Comparison of ENCODE assay signal across 8 mouse cellular contexts in the genomic region with DNA sequence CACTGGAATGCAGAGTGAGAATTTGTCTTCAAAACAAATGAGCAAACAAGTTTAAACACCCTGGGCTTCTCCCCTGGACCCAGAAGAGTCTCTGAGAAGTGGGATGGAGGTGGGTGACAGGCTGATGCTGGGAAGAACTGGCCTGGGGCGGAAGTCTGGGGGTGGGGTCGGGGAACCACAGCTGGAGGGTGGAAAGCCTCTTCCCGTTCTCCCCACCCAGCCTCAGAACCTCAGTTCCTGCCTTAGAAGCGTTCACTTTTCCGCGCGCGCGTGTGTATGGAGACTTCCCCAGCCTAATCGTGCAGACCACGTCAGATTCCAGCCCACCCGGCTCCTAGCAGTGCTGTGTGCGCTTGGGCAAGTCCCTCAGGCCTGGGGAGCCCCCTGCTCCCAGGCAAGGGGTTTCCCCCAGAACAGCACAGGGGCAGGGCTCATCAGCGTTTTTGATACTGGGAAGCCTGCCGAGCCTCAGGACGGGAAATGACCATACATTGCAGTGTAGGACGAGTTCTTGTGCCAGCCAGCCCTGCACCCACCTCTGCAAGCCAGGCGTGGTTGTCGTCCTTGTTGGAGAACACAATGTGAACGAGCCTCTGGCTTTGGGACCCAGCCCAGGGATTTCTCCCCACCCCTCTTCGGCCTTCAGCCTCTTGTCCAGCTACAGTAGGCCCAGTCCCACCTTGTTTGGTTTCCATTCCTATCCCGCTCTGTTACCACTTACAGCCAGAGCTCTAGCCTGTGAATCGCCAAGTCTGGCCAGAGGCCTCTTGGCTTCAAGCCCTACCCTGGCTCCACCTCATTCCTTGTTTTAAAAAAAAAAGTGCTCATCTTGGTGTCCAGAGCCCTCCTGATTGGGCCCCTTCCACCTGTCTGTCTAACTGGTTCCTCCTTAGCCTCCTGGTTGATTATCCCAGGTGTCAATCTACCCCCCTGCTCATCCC. TPM values are rescaled to one million over a fixed set of nuclear protein-coding genes. Genes with fewer than 3 reads are reported as not detected.
DNase-seq lines count a peak whose midpoint lies in the region; ATAC-seq and TF ChIP-seq lines count a peak whose summit lies in the region.

No protein-coding gene starts in this region.

- intact Hi-C loops in left cerebral cortex, adult 2 months (cut with DNase I), result loop anchor here (1.0 kb wide), 1 partner anchor 24 kb away; the partner anchor contains the start of gene Scn1b

- H3K9ac ChIP-seq in intestine, embryonic 16.5 days (ENCODE audit: low read depth, low read length), result peak overlapping the region; percentile 92
- peak overlapping the region; percentile 72 for H3K9ac ChIP-seq in liver, embryonic 15.5 days

- H3K27me3 ChIP-seq in intestine, embryonic 16.5 days (replicated peaks; ENCODE audit: control insufficient read depth, insufficient read depth, low read length), result no peaks in the 10 kb centered on the region
- H3K27me3 ChIP-seq in liver, embryonic 15.5 days, result no peaks in the 10 kb centered on the region

- peak; percentile 34 for ATAC-seq in granulocyte monocyte progenitor cell, adult 5-6 weeks (replicated peaks; ENCODE audit: poor library complexity, severe bottlenecking)
- peak; percentile 54 for ATAC-seq in intestine, embryonic 16.5 days
- ATAC-seq in liver, embryonic 15.5 days (ENCODE audit: insufficient read depth), result peak; percentile 45

- H3K4me2 ChIP-seq in intestine, embryonic 16.5 days (ENCODE audit: low read depth, low read length), result peak overlapping the region; percentile 71
- peak overlapping the region; percentile 77 for H3K4me2 ChIP-seq in liver, embryonic 15.5 days

- H3K9me3 ChIP-seq in intestine, embryonic 16.5 days (ENCODE audit: control insufficient read depth, low read length), result no peaks in the 10 kb centered on the region
- no peaks in the 10 kb centered on the region for H3K9me3 ChIP-seq in liver, embryonic 15.5 days (replicated peaks)

- peak overlapping the region; percentile 98 for H3K27ac ChIP-seq in left cerebral cortex, adult 2 months
- H3K27ac ChIP-seq in intestine, embryonic 16.5 days (ENCODE audit: low read length), result peak overlapping the region; percentile 94
- peak overlapping the region; percentile 77 for H3K27ac ChIP-seq in liver, embryonic 15.5 days (replicated peaks)

- TF ChIP-seq CTCF in left cerebral cortex, adult 2 months (IDR thresholded peaks at IDR 0.05), result no peak

- WGBS in intestine, embryonic 16.5 days, result 17% methylated on average over 23 of the region's 23 CpGs
- WGBS in liver, embryonic 15.5 days (ENCODE audit: insufficient replicate concordance), result 10% methylated on average over 23 of the region's 23 CpGs

- peak overlapping the region; percentile 98 for H3K4me3 ChIP-seq in left cerebral cortex, adult 2 months
- H3K4me3 ChIP-seq in intestine, embryonic 16.5 days (ENCODE audit: low read length), result peak overlapping the region; percentile 84
- H3K4me3 ChIP-seq in liver, embryonic 15.5 days (replicated peaks), result peak overlapping the region; percentile 69

- DNase-seq in left cerebral cortex, adult 2 months (ENCODE audit: extremely low spot score in 1 of 2, low spot score in 2 of 2), result peak; percentile 48 to 51
- DNase-seq in left cerebral cortex, adult 9 months (ENCODE audit: low spot score in 2 of 2), result no peak
- peak; percentile 60 to 61 for DNase-seq in cerebellum, postnatal 25 days
- DNase-seq in neural tube, embryonic 10.5 days (ENCODE audit: extremely low spot score, low spot score), result peak; percentile 72
- peak; percentile 78 for DNase-seq in testis, postnatal 14 days (ENCODE audit: low spot score)

- H3K4me1 ChIP-seq in intestine, embryonic 16.5 days (ENCODE audit: control insufficient read depth, insufficient read depth, low read length), result peaks cover 34% of the 10 kb centered on the region
- H3K4me1 ChIP-seq in liver, embryonic 15.5 days (replicated peaks), result peaks cover 59% of the 10 kb centered on the region

- H3K36me3 ChIP-seq in intestine, embryonic 16.5 days (ENCODE audit: control insufficient read depth, insufficient read depth, low read length), result no peaks in the 10 kb centered on the region
- no peaks in the 10 kb centered on the region for H3K36me3 ChIP-seq in liver, embryonic 15.5 days (replicated peaks)

RNA-seq across cellular contexts. Expression of gene Gramd1a, which starts 4.1 kb away (rescaled TPM):
- total RNA-seq in left cerebral cortex, adult 2 months (2021), result 100 to 1,000 TPM; 107 to 118 TPM
- total RNA-seq in granulocyte monocyte progenitor cell, adult 5-6 weeks (2014; fragmentation: Nextera tagmentation), result 59.3 and 77.5 TPM in 2 replicates
- total RNA-seq in granulocyte monocyte progenitor cell, adult 5-6 weeks (2017), result 21.2 and 36.5 TPM in 2 replicates
- polyA plus RNA-seq in intestine, embryonic 16.5 days (2015; fragmentation: Nextera tagmentation; extraction: Ambion mirVana), result 38.5 and 39.7 TPM in 2 replicates
- polyA plus RNA-seq in liver, embryonic 15.5 days (2015; fragmentation: Nextera tagmentation; extraction: Ambion mirVana), result 11.9 and 14.3 TPM in 2 replicates

RNA-seq across cellular contexts. Expression of gene Scn1b, which starts 24.8 kb away (rescaled TPM):
- 100 to 1,000 TPM; 737 to 759 TPM for total RNA-seq in left cerebral cortex, adult 2 months (2021)
- total RNA-seq in granulocyte monocyte progenitor cell, adult 5-6 weeks (2014; fragmentation: Nextera tagmentation), result not detected in 2 replicates
- total RNA-seq in granulocyte monocyte progenitor cell, adult 5-6 weeks (2017), result not detected in 2 replicates
- 0.16 and 1.0 TPM in 2 replicates for polyA plus RNA-seq in intestine, embryonic 16.5 days (2015; fragmentation: Nextera tagmentation; extraction: Ambion mirVana)
- 1.0 and 1.2 TPM in 2 replicates for polyA plus RNA-seq in liver, embryonic 15.5 days (2015; fragmentation: Nextera tagmentation; extraction: Ambion mirVana)

RNA-seq across cellular contexts. Expression of gene Hpn, which starts 36.5 kb away (rescaled TPM):
- total RNA-seq in left cerebral cortex, adult 2 months (2021), result 1 to 10 TPM; 2.5 to 8.3 TPM
- 11.1 TPM in 1 of 2 replicates, not detected in the other for total RNA-seq in granulocyte monocyte progenitor cell, adult 5-6 weeks (2014; fragmentation: Nextera tagmentation)
- not detected in 2 replicates for total RNA-seq in granulocyte monocyte progenitor cell, adult 5-6 weeks (2017)
- 66.4 and 73.6 TPM in 2 replicates for polyA plus RNA-seq in intestine, embryonic 16.5 days (2015; fragmentation: Nextera tagmentation; extraction: Ambion mirVana)
- 98.6 and 145 TPM in 2 replicates for polyA plus RNA-seq in liver, embryonic 15.5 days (2015; fragmentation: Nextera tagmentation; extraction: Ambion mirVana)

Comparison
In these comparisons a context has a peak if more than half of its experiments do, and no peak if none do; other contexts are left out.
1. DNase-seq: peak in left cerebral cortex, adult 2 months (2 of 2), cerebellum, postnatal 25 days (2 of 2), neural tube, embryonic 10.5 days (single experiment) and testis, postnatal 14 days (single experiment); none in left cerebral cortex, adult 9 months (0 of 2).
2. RNA of gene Scn1b, which starts 24.8 kb away (total RNA-seq): 737 to 759 TPM in left cerebral cortex, adult 2 months; not detected in granulocyte monocyte progenitor cell, adult 5-6 weeks; every median in the first group is over 100 times any median in the second.
3. Peak in every context shown above with its lines, with median percentiles within 50 percentile points of each other: H3K27ac ChIP-seq, H3K4me3 ChIP-seq and ATAC-seq.